Mouse (Mus musculus) limb, embryonic 15.5 days (tissue): ENCODE results near the gene Xpo6. TPM values are rescaled to one million over a fixed set of nuclear protein-coding genes. Genes with fewer than 3 reads are reported as not detected.

Source experiments
- ATAC-seq: fragments of 200-750 bp; cut with Nextera tagmentation; 2 replicates; pipeline ENCODE4 v1.8.0; 2017; ENCODE audit warnings: low read depth, moderate TSS enrichment; ENCODE audit not compliant: insufficient number of reproducible peaks, low FRiP score, low TSS enrichment
- H3K27ac ChIP-seq: fragments of 300-500 bp; sonication (generic); 2 replicates; pipeline ENCODE4 v1.5.1; 2015; ENCODE audit warnings: moderate library complexity, mild to moderate bottlenecking, inconsistent platforms
- H3K27me3 ChIP-seq: fragments of 300-500 bp; sonication (generic); 2 replicates; pipeline ENCODE4 v1.6.1; 2015; ENCODE audit warnings: inconsistent platforms
- H3K36me3 ChIP-seq: fragments of 300-500 bp; sonication (generic); 2 replicates; pipeline ENCODE4 v1.6.1; 2015; ENCODE audit warnings: inconsistent platforms
- H3K4me1 ChIP-seq: fragments of 300-500 bp; sonication (generic); 2 replicates; pipeline ENCODE4 v1.6.1; 2015; ENCODE audit warnings: inconsistent platforms
- H3K4me2 ChIP-seq: fragments of 300-500 bp; sonication (generic); 2 replicates; pipeline ENCODE4 v1.6.1; 2015; ENCODE audit warnings: mild to moderate bottlenecking, inconsistent platforms
- H3K4me3 ChIP-seq: fragments of 300-500 bp; sonication (generic); 2 replicates; pipeline ENCODE4 v1.5.1; 2015; ENCODE audit warnings: mild to moderate bottlenecking, inconsistent platforms
- H3K9ac ChIP-seq: fragments of 300-500 bp; sonication (generic); 2 replicates; pipeline ENCODE4 v1.6.1; 2015; ENCODE audit warnings: inconsistent platforms
- H3K9me3 ChIP-seq: fragments of 300-500 bp; sonication (generic); 2 replicates; pipeline ENCODE4 v1.6.1; 2016; ENCODE audit warnings: inconsistent platforms
- WGBS: fragments of 180-500 bp; shearing (Covaris S2); methylation state at CpG from one replicate; pipeline ENCODE4 v1.1.7; 2015; 5-methylcytosine and 5-hydroxymethylcytosine counted together
- polyA plus RNA-seq: library from polyadenylated mRNA; unstranded; fragments of >200 nt; fragmentation: Nextera tagmentation; extraction: Ambion mirVana; gene quantifications from 2 replicates; pipeline ENCODE4 v1.2.1, GENCODE M21; 2015

Gene Xpo6
- polyA plus RNA-seq, 1 experiment from 2014 or later = 43.7 TPM

GRCm38 (mm10) chr7:126232345-126233071, 32.2 kb upstream of the Xpo6 start:
- Histone ChIP-seq H3K4me3 (no peak overlapping the region), H3K36me3 (no peaks in the 10 kb centered on the region), H3K9ac (no peak overlapping the region), H3K4me2 (no peak overlapping the region), H3K9me3 (no peaks in the 10 kb centered on the region), H3K27ac (no peak overlapping the region), H3K27me3 (no peaks in the 10 kb centered on the region), H3K4me1 (no peaks in the 10 kb centered on the region)
- ATAC-seq = no peak
- 62% methylated on average over 8 of the region's 8 CpGs for WGBS

DNA sequence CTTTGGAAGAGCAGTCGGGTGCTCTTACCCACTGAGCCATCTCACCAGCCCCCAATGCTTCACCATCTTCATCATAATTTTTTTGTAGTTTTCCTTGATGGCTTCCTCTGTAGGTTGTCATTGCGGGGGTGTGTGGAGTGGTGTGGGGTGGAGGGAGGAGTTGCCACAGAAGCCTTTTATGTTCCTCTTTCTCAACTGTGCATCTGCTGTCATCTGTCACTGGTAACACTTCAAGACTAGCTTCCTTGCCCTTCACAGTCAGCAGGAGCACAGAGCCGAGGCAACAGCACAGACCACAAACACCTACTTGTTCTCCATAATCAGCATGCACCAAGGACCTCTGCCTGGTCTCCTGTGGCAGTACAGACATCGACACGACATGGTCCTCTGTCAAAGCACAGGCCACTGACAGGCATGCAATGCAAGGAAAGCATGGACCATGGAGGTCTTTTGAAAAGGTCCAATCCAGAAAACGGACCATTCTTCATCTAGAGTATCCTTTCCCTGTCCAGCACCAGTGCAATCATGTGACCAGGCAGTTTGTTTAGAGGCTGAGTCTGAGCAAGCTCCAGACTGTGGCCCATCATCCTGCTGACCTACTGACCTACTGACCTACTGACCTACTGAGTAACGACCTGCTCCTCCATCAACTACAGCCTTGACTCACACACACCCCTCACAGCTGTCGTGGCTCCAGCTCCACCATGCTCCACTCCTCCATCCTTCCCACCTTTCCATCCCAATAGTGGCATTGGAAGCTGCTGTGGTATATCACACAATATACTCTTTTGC, 30.3 kb upstream of the Xpo6 start:
- Histone ChIP-seq H3K27me3 (no peaks in the 10 kb centered on the region), H3K9me3 (no peaks in the 10 kb centered on the region), H3K9ac (no peak overlapping the region), H3K36me3 (no peaks in the 10 kb centered on the region), H3K4me1 (no peaks in the 10 kb centered on the region), H3K4me2 (no peak overlapping the region), H3K4me3 (no peak overlapping the region), H3K27ac (no peak overlapping the region)
- WGBS = 57% methylated on average over 8 of the region's 8 CpGs
- no peak for ATAC-seq

DNA sequence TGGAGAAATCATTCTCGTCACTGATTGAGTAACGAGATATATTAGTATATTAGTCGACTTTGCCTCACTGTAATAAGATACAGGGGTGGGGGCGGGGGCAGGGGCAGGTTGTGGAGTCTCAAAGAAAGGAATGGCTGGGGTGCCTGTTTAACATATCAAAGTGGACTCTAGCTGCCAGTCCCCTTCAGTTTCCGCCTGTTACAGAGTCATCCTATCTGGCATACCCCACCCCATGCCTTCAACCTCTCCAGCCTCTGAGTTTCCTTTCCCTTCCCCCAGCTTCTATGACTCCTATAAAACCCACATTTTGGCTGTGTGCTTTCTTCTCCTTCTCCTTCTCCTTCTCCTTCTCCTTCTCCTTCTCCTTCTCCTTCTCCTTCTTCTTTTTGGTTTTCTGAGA, 25.8 kb upstream of the Xpo6 start:
- H3K27me3 ChIP-seq = no peaks in the 10 kb centered on the region
- no peak overlapping the region for H3K9ac ChIP-seq
- no peak for ATAC-seq
- H3K4me1 ChIP-seq = no peaks in the 10 kb centered on the region
- H3K9me3 ChIP-seq = no peaks in the 10 kb centered on the region
- 25% methylated on average over 5 of the region's 5 CpGs for WGBS
- no peaks in the 10 kb centered on the region for H3K36me3 ChIP-seq
- no peak overlapping the region for H3K4me3 ChIP-seq
- no peak overlapping the region for H3K4me2 ChIP-seq
- H3K27ac ChIP-seq = no peak overlapping the region

- Histone ChIP-seq H3K9me3 (no peaks in the 10 kb centered on the region), H3K36me3 (no peaks in the 10 kb centered on the region), H3K9ac (no peak overlapping the region), H3K4me2 (no peak overlapping the region), H3K4me1 (no peaks in the 10 kb centered on the region), H3K27ac (no peak overlapping the region), H3K4me3 (no peak overlapping the region), H3K27me3 (no peaks in the 10 kb centered on the region)
- WGBS = 52% methylated on average over 3 of the region's 3 CpGs
- ATAC-seq = no peak
Measured at GRCm38 (mm10) chr7:126222753-126223152, 22.5 kb upstream of the Xpo6 start.

DNA sequence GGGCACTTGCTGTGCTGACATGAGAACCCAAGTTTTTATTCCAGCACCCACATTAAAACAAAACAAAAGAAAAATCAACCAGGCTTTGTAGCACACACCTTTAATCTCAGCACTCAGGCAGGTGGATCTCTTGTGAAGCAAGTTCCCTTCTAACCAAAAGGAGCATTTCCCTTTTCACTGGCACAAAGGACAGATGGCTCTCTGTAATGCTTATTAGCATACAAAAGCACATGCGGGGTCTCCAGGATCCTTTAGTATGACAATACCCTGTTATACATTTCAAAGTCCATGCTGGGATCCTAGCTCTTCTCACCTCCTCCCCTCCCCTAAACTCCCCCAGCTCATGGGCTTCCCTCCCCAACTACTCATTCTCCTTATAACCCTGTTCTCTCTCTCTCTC, 20.3 kb upstream of the Xpo6 start:
- no peak overlapping the region for H3K9ac ChIP-seq
- WGBS = 29% methylated on average over 1 of the region's 1 CpGs
- no peak for ATAC-seq
- no peaks in the 10 kb centered on the region for H3K36me3 ChIP-seq
- no peaks in the 10 kb centered on the region for H3K27me3 ChIP-seq
- H3K4me3 ChIP-seq = no peak overlapping the region
- H3K9me3 ChIP-seq = no peaks in the 10 kb centered on the region
- H3K27ac ChIP-seq = no peak overlapping the region
- H3K4me1 ChIP-seq = no peaks in the 10 kb centered on the region
- no peak overlapping the region for H3K4me2 ChIP-seq

DNA sequence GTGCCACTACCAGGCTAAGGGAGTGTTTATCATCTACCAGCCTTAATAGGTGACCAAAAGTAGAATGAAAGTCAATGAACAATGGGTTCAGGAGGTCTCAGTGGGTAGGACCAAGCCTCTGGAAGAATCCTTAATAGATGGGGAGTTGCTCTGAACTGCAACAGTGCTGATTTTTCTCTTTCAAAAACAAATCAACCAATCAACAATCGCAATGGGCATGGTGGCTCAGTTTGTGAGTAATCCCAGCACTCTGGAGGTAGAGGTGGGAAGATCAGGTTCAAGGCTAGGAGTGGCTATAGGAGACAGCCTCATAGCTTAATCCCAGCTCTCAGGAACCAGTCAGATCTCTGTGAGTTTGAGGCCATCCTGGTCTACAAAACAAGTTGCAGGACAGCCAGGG, 18.0 kb upstream of the Xpo6 start:
- H3K4me3 ChIP-seq = no peak overlapping the region
- WGBS = 72% methylated on average over 1 of the region's 1 CpGs
- H3K36me3 ChIP-seq = no peaks in the 10 kb centered on the region
- no peak overlapping the region for H3K27ac ChIP-seq
- no peaks in the 10 kb centered on the region for H3K4me1 ChIP-seq
- no peak overlapping the region for H3K4me2 ChIP-seq
- no peak for ATAC-seq
- H3K9me3 ChIP-seq = no peaks in the 10 kb centered on the region
- H3K9ac ChIP-seq = no peak overlapping the region
- no peaks in the 10 kb centered on the region for H3K27me3 ChIP-seq

GRCm38 (mm10) chr7:126216867-126217266, 16.6 kb upstream of the Xpo6 start:
- no peak for ATAC-seq
- Histone ChIP-seq H3K4me3 (no peak overlapping the region), H3K27me3 (no peaks in the 10 kb centered on the region), H3K27ac (no peak overlapping the region), H3K4me2 (no peak overlapping the region), H3K36me3 (no peaks in the 10 kb centered on the region), H3K9me3 (no peaks in the 10 kb centered on the region), H3K4me1 (no peaks in the 10 kb centered on the region), H3K9ac (no peak overlapping the region)
- WGBS = 50% methylated on average over 1 of the region's 1 CpGs

DNA sequence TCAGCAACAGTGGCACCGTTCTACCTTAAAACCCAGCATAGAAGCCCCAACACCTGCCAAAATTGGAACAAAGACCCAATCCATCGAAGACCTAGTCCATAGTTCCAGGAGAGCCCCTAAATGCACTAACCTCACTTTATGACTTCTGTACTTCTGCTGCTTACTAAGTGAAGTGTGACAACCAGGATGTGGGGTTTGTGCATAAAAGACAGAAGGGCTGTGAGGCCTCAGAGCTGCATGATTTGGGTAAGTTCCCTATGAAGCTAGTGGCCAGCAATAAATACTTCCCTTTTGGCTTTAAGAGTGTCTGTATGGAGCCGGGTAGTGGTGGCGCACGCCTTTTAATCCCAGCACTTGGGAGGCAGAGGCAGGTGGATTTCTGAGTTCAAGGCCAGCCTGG, 10.6 kb upstream of the Xpo6 start:
- no peak overlapping the region for H3K4me3 ChIP-seq
- H3K4me2 ChIP-seq = no peak overlapping the region
- no peaks in the 10 kb centered on the region for H3K36me3 ChIP-seq
- no peaks in the 10 kb centered on the region for H3K4me1 ChIP-seq
- WGBS = 79% methylated on average over 5 of the region's 5 CpGs
- H3K9ac ChIP-seq = no peak overlapping the region
- H3K27me3 ChIP-seq = no peaks in the 10 kb centered on the region
- no peaks in the 10 kb centered on the region for H3K9me3 ChIP-seq
- no peak for ATAC-seq
- no peak overlapping the region for H3K27ac ChIP-seq

- H3K27me3 ChIP-seq = no peaks in the 10 kb centered on the region
- ATAC-seq = no peak
- no peak overlapping the region for H3K27ac ChIP-seq
- peak overlapping the region; percentile 76 for H3K4me2 ChIP-seq
- H3K9ac ChIP-seq = no peak overlapping the region
- no peaks in the 10 kb centered on the region for H3K36me3 ChIP-seq
- peak overlapping the region; percentile 95 for H3K4me3 ChIP-seq
- no peaks in the 10 kb centered on the region for H3K9me3 ChIP-seq
- peaks cover 10% of the 10 kb centered on the region for H3K4me1 ChIP-seq
- WGBS = 98% methylated on average over 4 of the region's 4 CpGs
Measured at GRCm38 (mm10) chr7:126200997-126201345, 670 bp upstream of the Xpo6 start.

DNA sequence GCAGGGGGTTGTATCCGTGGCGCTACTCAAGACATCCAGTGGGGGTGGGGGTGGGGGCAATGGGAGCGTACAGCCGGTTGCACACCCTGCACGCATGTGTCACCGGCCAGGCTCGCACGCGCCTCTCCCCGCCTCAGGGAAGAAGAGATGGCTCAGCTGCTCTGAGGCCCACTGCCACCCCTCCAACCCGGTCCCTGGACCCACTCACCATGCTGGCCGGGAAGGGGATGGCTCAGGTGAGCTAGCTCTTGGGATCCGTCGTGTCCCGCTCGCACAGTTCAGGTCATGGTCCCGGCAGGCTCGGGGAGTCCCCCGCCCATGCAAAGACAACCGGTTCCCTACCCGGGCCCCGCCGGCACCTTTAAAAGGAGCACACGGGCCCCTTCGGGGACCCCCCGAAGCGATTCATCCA, 604 bp downstream of the Xpo6 start:
- Histone ChIP-seq H3K4me2 (peak overlapping the region; percentile 76), H3K4me3 (peak overlapping the region; percentile 95), H3K4me1 (peaks cover 10% of the 10 kb centered on the region), H3K27me3 (no peaks in the 10 kb centered on the region), H3K27ac (peak overlapping the region; percentile 91), H3K9ac (peak overlapping the region; percentile 98), H3K36me3 (no peaks in the 10 kb centered on the region), H3K9me3 (no peaks in the 10 kb centered on the region)
- under 1% methylated on average over 27 of the region's 27 CpGs for WGBS
- peak; percentile 26; the same call in 1 of the 2 replicates for ATAC-seq

DNA sequence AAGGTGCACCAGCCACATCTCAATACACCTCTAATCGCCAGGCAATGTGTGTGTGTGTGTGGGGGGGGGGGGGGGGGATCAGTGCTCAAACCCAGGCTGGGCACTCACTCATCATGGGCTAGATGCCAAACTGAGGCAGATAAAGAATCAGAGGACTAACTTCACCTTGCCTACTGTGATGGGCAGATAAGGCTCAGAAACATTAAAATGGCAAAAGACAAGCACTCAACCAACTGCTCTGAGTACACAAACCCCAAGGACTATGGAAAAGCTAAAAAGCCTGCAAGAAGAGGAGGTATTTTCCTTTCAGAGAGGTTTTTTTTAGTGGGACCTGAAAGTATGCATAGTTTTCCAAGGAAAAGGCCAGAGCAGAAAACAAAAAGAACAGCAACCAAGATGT, 1.4 kb downstream of the Xpo6 start:
- ATAC-seq = no peak
- H3K9ac ChIP-seq = peak overlapping the region; percentile 98; the same call in 1 of the 2 replicates
- no peak overlapping the region for H3K27ac ChIP-seq
- no peaks in the 10 kb centered on the region for H3K36me3 ChIP-seq
- peak overlapping the region; percentile 76 for H3K4me2 ChIP-seq
- H3K9me3 ChIP-seq = no peaks in the 10 kb centered on the region
- 18% methylated on average over 1 of the region's 1 CpGs for WGBS
- peak overlapping the region; percentile 95 for H3K4me3 ChIP-seq
- no peaks in the 10 kb centered on the region for H3K27me3 ChIP-seq
- H3K4me1 ChIP-seq = peaks cover 10% of the 10 kb centered on the region

- no peak for ATAC-seq
- Histone ChIP-seq H3K36me3 (peaks cover 8% of the 10 kb centered on the region; the same call in 1 of the 2 replicates), H3K9me3 (no peaks in the 10 kb centered on the region), H3K4me3 (no peak overlapping the region), H3K4me2 (no peak overlapping the region), H3K9ac (no peak overlapping the region), H3K27ac (no peak overlapping the region), H3K27me3 (no peaks in the 10 kb centered on the region), H3K4me1 (peaks cover 9% of the 10 kb centered on the region)
- 100% methylated on average over 1 of the region's 1 CpGs for WGBS
Measured at GRCm38 (mm10) chr7:126194175-126194574, 6.1 kb downstream of the Xpo6 start.
